ENCODE assay signal across 8 mouse cellular contexts in genomic region chr7:126807405-126807804, GRCm38 (mm10). TPM values are rescaled to one million over a fixed set of nuclear protein-coding genes. Genes with fewer than 3 reads are reported as not detected.
DNase-seq lines count a peak whose midpoint lies in the region; ATAC-seq lines count a peak whose summit lies in the region.
"Had no signal": no experiment of that assay in that cellular context is flagged by ENCODE, and none has a peak within 500 bp of the region (broad histone marks: within the 10 kb centered on the region; RNA-seq: fewer than 3 reads in every experiment).

No protein-coding gene starts in this region.

- ATAC-seq in hindbrain, embryonic 11.5 days (ENCODE audit: low FRiP score) = no peak
- ATAC-seq in hindbrain, embryonic 14.5 days (ENCODE audit: low FRiP score) = no peak
- ATAC-seq in liver, embryonic 15.5 days (ENCODE audit: insufficient read depth) = no peak

- no peak for DNase-seq in hindbrain, embryonic 11.5 days (ENCODE audit: low spot score)
- no peak for DNase-seq in hindbrain, embryonic 14.5 days (ENCODE audit: low spot score)
- peak; percentile 57 for DNase-seq in MN1 (ENCODE audit: low spot score)
- peak; percentile 72 for DNase-seq in fibroblast of lung, adult 2 months (ENCODE audit: low read depth)
- DNase-seq in urinary bladder, adult 18-20 months (ENCODE audit: low spot score in 2 of 2) = no peak
- no peak for DNase-seq in frontal cortex, postnatal 14 days (ENCODE audit: low spot score in 2 of 2)

- H3K4me1 ChIP-seq in hindbrain, embryonic 11.5 days (replicated peaks; ENCODE audit: control insufficient read depth, insufficient read depth, low read length) = peaks cover 9% of the 10 kb centered on the region
- H3K4me1 ChIP-seq in hindbrain, embryonic 14.5 days (replicated peaks; ENCODE audit: control insufficient read depth, insufficient read depth, low read length) = peaks cover 9% of the 10 kb centered on the region
- peaks cover 46% of the 10 kb centered on the region for H3K4me1 ChIP-seq in liver, embryonic 15.5 days (replicated peaks)

- no peaks in the 10 kb centered on the region for H3K27me3 ChIP-seq in hindbrain, embryonic 11.5 days (ENCODE audit: control insufficient read depth, insufficient read depth, low read length)
- H3K27me3 ChIP-seq in hindbrain, embryonic 14.5 days (ENCODE audit: control insufficient read depth, insufficient read depth, low read length) = no peaks in the 10 kb centered on the region
- H3K27me3 ChIP-seq in liver, embryonic 15.5 days = no peaks in the 10 kb centered on the region

- peaks cover 2% of the 10 kb centered on the region; the same call in 1 of the 2 replicates for H3K36me3 ChIP-seq in hindbrain, embryonic 11.5 days (ENCODE audit: control insufficient read depth, insufficient read depth, low read length)
- peaks cover 9% of the 10 kb centered on the region; the same call in 1 of the 2 replicates for H3K36me3 ChIP-seq in hindbrain, embryonic 14.5 days (replicated peaks; ENCODE audit: control insufficient read depth, insufficient read depth)
- no peaks in the 10 kb centered on the region for H3K36me3 ChIP-seq in liver, embryonic 15.5 days (replicated peaks)

- peak overlapping the region; percentile 81; the same call in 1 of the 2 replicates for H3K9ac ChIP-seq in hindbrain, embryonic 11.5 days (ENCODE audit: low read depth, low read length)
- no peak overlapping the region for H3K9ac ChIP-seq in hindbrain, embryonic 14.5 days
- H3K9ac ChIP-seq in liver, embryonic 15.5 days = no peak overlapping the region

- H3K9me3 ChIP-seq in hindbrain, embryonic 11.5 days (ENCODE audit: control insufficient read depth, low read length) = no peaks in the 10 kb centered on the region
- no peaks in the 10 kb centered on the region for H3K9me3 ChIP-seq in hindbrain, embryonic 14.5 days (ENCODE audit: control insufficient read depth, low read length)
- H3K9me3 ChIP-seq in liver, embryonic 15.5 days (replicated peaks) = no peaks in the 10 kb centered on the region

- no peak overlapping the region for H3K4me3 ChIP-seq in hindbrain, embryonic 11.5 days (ENCODE audit: low read depth, low read length)
- H3K4me3 ChIP-seq in hindbrain, embryonic 14.5 days (replicated peaks; ENCODE audit: low read length) = no peak overlapping the region
- no peak overlapping the region for H3K4me3 ChIP-seq in liver, embryonic 15.5 days (replicated peaks)

- 66% methylated on average over 4 of the region's 4 CpGs for WGBS in hindbrain, embryonic 11.5 days
- WGBS in hindbrain, embryonic 14.5 days = 66% methylated on average over 4 of the region's 4 CpGs
- WGBS in liver, embryonic 15.5 days (ENCODE audit: insufficient replicate concordance) = 64% methylated on average over 4 of the region's 4 CpGs

- no peak overlapping the region for H3K27ac ChIP-seq in hindbrain, embryonic 11.5 days (ENCODE audit: low read depth, low read length)
- no peak overlapping the region for H3K27ac ChIP-seq in hindbrain, embryonic 14.5 days
- H3K27ac ChIP-seq in liver, embryonic 15.5 days (replicated peaks) = no peak overlapping the region

- peak overlapping the region; percentile 85 for H3K4me2 ChIP-seq in hindbrain, embryonic 11.5 days (replicated peaks; ENCODE audit: low read depth, low read length)
- H3K4me2 ChIP-seq in hindbrain, embryonic 14.5 days (replicated peaks) = no peak overlapping the region
- peak overlapping the region; percentile 97; the same call in 1 of the 2 replicates for H3K4me2 ChIP-seq in liver, embryonic 15.5 days

RNA-seq across cellular contexts. Expression of gene Fam57b, which starts 9.9 kb away (rescaled TPM):
- 14.6 and 16.3 TPM in 2 replicates for polyA plus RNA-seq in hindbrain, embryonic 11.5 days (2014; fragmentation: Nextera tagmentation; extraction: Ambion mirVana)
- polyA plus RNA-seq in hindbrain, embryonic 14.5 days (2014; fragmentation: Nextera tagmentation; extraction: Ambion mirVana) = 53.2 and 54.7 TPM in 2 replicates
- polyA plus RNA-seq in liver, embryonic 15.5 days (2015; fragmentation: Nextera tagmentation; extraction: Ambion mirVana) = not detected in 2 replicates

RNA-seq across cellular contexts. Expression of gene Ppp4c, which starts 15.1 kb away (rescaled TPM):
- polyA plus RNA-seq in hindbrain, embryonic 11.5 days (2014; fragmentation: Nextera tagmentation; extraction: Ambion mirVana) = 313 and 330 TPM in 2 replicates
- polyA plus RNA-seq in hindbrain, embryonic 14.5 days (2014; fragmentation: Nextera tagmentation; extraction: Ambion mirVana) = 177 and 182 TPM in 2 replicates
- 107 and 113 TPM in 2 replicates for polyA plus RNA-seq in liver, embryonic 15.5 days (2015; fragmentation: Nextera tagmentation; extraction: Ambion mirVana)

RNA-seq across cellular contexts. Expression of gene 4930451I11Rik, which starts 24.0 kb away (rescaled TPM):
- polyA plus RNA-seq in hindbrain, embryonic 11.5 days (2014; fragmentation: Nextera tagmentation; extraction: Ambion mirVana) = not detected in 2 replicates
- 0.74 TPM in 1 of 2 replicates, not detected in the other for polyA plus RNA-seq in hindbrain, embryonic 14.5 days (2014; fragmentation: Nextera tagmentation; extraction: Ambion mirVana)
- polyA plus RNA-seq in liver, embryonic 15.5 days (2015; fragmentation: Nextera tagmentation; extraction: Ambion mirVana) = not detected in 2 replicates
- polyA plus RNA-seq: large intestine, adult 2 months had no signal

RNA-seq across cellular contexts. Expression of gene Tbx6, which starts 26.1 kb away (rescaled TPM):
- polyA plus RNA-seq in hindbrain, embryonic 11.5 days (2014; fragmentation: Nextera tagmentation; extraction: Ambion mirVana) = 0.25 and 0.79 TPM in 2 replicates
- 0.21 and 0.26 TPM in 2 replicates for polyA plus RNA-seq in hindbrain, embryonic 14.5 days (2014; fragmentation: Nextera tagmentation; extraction: Ambion mirVana)
- 0.50 and 0.79 TPM in 2 replicates for polyA plus RNA-seq in liver, embryonic 15.5 days (2015; fragmentation: Nextera tagmentation; extraction: Ambion mirVana)

RNA-seq across cellular contexts. Expression of gene Ypel3, which starts 30.6 kb away (rescaled TPM):
- polyA plus RNA-seq in hindbrain, embryonic 11.5 days (2014; fragmentation: Nextera tagmentation; extraction: Ambion mirVana) = 114 and 119 TPM in 2 replicates
- 206 and 218 TPM in 2 replicates for polyA plus RNA-seq in hindbrain, embryonic 14.5 days (2014; fragmentation: Nextera tagmentation; extraction: Ambion mirVana)
- polyA plus RNA-seq in liver, embryonic 15.5 days (2015; fragmentation: Nextera tagmentation; extraction: Ambion mirVana) = 103 and 119 TPM in 2 replicates

Comparison
In these comparisons a context has a peak if more than half of its experiments do, and no peak if none do; other contexts are left out.
1. DNase-seq: peak in MN1 (single experiment) and fibroblast of lung, adult 2 months (single experiment); none in hindbrain, embryonic 11.5 days (single experiment), hindbrain, embryonic 14.5 days (single experiment), urinary bladder, adult 18-20 months (0 of 2) and frontal cortex, postnatal 14 days (0 of 2).
2. RNA of gene Fam57b, which starts 9.9 kb away (polyA plus RNA-seq): 53.2 to 54.7 TPM in hindbrain, embryonic 14.5 days and 14.6 to 16.3 TPM in hindbrain, embryonic 11.5 days; not detected in liver, embryonic 15.5 days; every median in the first group is over 10 times any median in the second.